Mouse (Mus musculus) MEL (cell line): ENCODE data around the gene Alyref2.
A peak's percentile ranks its signal among the peaks of the same experiment; 100 is the strongest.

Source experiments
- MYC ChIP-seq: IDR thresholded peaks from 2 replicates; pipeline ENCODE4 v1.6.1; 2011; ENCODE audit warnings: low read depth, mild to moderate bottlenecking, low read length, improper control_type of control experiment, moderate library complexity
- USF1 ChIP-seq: IDR thresholded peaks from 2 replicates; pipeline ENCODE4 v1.6.1; 2014; ENCODE audit warnings: low read depth, mild to moderate bottlenecking, inconsistent platforms, low read length, improper control_type of control experiment, moderate library complexity

- TF ChIP-seq USF1 (peak; percentile 67; the same call in 1 of the 2 replicates), MYC (peak; percentile 99)
These were observed at the start of gene Alyref2 for GRCm38 (mm10) chr1:171503250-171503591.
